Mouse (Mus musculus) midbrain, embryonic 10.5 days (tissue): ENCODE results near the gene Usp7. TPM values are rescaled to one million over a fixed set of nuclear protein-coding genes. Genes with fewer than 3 reads are reported as not detected.

Source experiments
- DNase-seq: peaks from one replicate; pipeline ENCODE4 v3.0.0-alpha.2; 2017; ENCODE audit warnings: low spot score
- H3K27ac ChIP-seq: fragments of 300-500 bp; sonication (generic); replicated peaks from 2 replicates; pipeline ENCODE4 v1.5.1; 2016; ENCODE audit warnings: mild to moderate bottlenecking
- H3K27me3 ChIP-seq: fragments of 300-500 bp; sonication (generic); 2 replicates; pipeline ENCODE4 v1.6.1; 2016; ENCODE audit warnings: low read depth, mild to moderate bottlenecking; ENCODE audit not compliant: poor library complexity, severe bottlenecking
- H3K36me3 ChIP-seq: fragments of 300-500 bp; sonication (generic); 2 replicates; pipeline ENCODE4 v1.6.1; 2016; ENCODE audit warnings: mild to moderate bottlenecking, moderate library complexity
- H3K4me1 ChIP-seq: fragments of 300-500 bp; sonication (generic); 2 replicates; pipeline ENCODE4 v1.6.1; 2016
- H3K4me3 ChIP-seq: fragments of 300-500 bp; sonication (generic); 2 replicates; pipeline ENCODE4 v1.5.1; 2016; ENCODE audit warnings: mild to moderate bottlenecking, moderate library complexity
- H3K9me3 ChIP-seq: fragments of 300-500 bp; sonication (generic); replicated peaks from 2 replicates; pipeline ENCODE4 v1.6.1; 2016; ENCODE audit warnings: mild to moderate bottlenecking
- WGBS: fragments of 180-500 bp; shearing (Covaris S2); methylation state at CpG from one replicate; pipeline ENCODE4 v1.1.7; 2016; 5-methylcytosine and 5-hydroxymethylcytosine counted together
- polyA plus RNA-seq: library from polyadenylated mRNA; unstranded; fragments of >200 nt; fragmentation: Nextera tagmentation; extraction: Ambion mirVana; gene quantifications from 2 replicates; pipeline ENCODE4 v1.2.1, GENCODE M21; 2016

Usp7 gene
- polyA plus RNA-seq, 1 experiment from 2014 or later, result 28.1 TPM

DNA sequence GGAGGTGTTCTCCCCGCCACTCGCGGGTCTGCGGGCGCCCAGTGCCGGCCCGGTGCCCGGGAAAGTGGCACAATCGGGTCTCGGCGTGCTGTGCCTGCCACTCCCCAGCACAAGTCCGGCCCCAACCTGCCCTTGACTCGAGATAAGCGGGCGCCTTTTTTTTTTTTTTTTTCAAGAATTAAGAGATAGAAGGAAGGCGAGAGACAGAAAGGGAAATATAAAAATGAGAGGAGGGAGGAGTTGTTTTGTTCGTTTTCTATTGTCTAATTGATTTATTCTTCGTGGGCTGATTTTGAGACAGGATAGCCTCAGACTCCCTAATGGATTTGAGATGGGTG, 119.8 kb downstream of the Usp7 start:
- DNase-seq, result no peak
- H3K27ac ChIP-seq, result peak overlapping the region; percentile 89
- peak overlapping the region; percentile 66 for H3K4me3 ChIP-seq
- 1% methylated on average over 18 of the region's 18 CpGs for WGBS
- peaks cover 20% of the 10 kb centered on the region for H3K36me3 ChIP-seq
- H3K27me3 ChIP-seq, result peaks cover 19% of the 10 kb centered on the region
- H3K9me3 ChIP-seq, result no peaks in the 10 kb centered on the region
- peaks cover 56% of the 10 kb centered on the region for H3K4me1 ChIP-seq

DNA sequence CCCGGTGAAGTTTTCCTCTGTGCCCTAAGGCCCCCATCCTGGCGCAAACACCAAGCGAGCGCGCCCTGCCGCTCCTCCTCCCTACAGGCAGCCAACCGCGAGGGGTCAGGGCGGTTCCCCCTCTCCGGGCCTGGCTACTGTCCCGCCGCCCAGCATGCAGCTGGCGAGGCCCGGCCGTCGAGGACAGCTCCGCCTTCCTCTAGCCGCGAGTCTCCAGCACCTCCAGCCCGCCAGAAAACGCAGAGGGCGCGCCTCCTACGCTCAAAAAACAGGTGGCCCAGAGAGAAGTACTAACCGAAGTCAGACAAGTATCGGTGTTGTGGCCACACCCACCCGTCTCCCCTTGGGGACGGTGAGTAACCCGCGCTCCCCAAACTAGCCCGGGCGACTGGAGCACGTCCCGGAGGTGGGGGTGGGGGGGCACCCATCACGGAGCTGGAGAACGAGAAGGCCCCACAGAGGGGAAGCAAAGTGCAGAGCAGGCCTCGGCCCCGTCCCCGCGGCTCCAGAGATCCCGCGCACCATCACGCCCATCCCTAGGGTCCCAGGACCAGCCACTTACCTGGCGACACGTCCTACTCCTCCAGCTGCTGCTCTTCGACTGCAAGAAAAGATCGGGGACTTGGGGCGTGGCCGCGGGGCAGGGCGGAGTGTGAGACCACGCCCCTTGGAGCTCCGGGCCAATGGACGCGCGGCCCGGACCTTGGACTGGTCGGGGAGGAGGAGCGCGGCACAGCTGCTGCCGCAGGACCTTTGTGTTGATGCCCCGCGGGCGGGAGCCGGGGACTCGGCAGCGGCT, 120.4 kb downstream of the Usp7 start, which contains the start of gene Carhsp1:
Gene Carhsp1 (minus strand): TSS at position 605 of the 799 bp plus-strand sequence.
- WGBS, result under 1% methylated on average over 67 of the region's 67 CpGs
- H3K27me3 ChIP-seq, result peaks cover 19% of the 10 kb centered on the region
- H3K36me3 ChIP-seq, result peaks cover 25% of the 10 kb centered on the region
- H3K4me3 ChIP-seq, result peak within 1 kb of the TSS; percentile 66
- peaks cover 57% of the 10 kb centered on the region for H3K4me1 ChIP-seq
- no peaks in the 10 kb centered on the region for H3K9me3 ChIP-seq
- peak within 1 kb of the TSS; percentile 89 for H3K27ac ChIP-seq
- DNase-seq, result peak; percentile 96

DNA sequence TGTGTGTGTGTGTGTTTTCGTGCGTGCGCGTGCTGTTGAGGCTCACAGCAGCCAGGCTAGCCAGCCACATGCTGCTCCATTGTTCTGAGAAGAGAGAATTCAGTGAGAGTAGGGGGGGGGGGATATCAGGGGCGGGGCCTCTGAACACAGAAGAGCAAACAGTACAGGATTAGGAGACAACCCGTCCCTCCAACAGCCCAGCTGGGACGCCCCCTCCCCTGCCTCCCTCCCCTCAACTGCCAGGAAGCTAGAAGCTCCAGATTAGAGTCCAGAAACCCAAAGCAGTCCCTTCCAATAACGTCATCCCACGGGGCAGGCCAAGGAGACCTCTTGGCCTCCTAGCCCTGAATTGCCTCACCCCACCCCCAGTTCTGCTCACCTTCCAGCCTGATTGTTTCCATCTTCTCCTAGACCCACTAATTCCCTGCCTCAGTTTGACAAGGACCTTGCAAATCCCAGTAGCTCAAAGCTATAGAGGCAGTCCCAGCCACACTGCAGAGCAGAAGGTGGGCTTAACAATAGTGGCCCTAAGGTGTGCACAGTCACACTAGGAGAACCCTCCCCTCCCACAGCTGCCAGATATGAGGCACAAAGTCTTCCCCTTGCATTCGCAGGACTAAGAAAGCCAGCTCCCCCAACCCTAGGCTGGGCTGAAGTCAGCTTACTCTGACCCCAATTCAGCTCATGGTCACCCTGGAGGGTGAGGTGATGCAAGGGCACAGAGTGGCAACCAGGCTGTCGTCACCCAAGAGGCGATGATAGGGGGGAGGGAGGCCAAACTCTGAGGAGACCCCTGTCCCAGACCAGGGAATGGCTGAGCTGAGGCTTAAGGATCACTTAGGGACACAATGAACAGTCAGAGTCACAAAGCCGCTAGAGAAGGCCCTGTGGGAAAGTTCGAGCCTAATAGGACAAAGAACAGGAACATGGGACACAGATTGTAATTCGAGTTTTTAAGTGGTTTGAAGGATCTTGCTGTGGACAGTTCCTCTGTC, 121.8 kb downstream of the Usp7 start:
- peak; percentile 84 for DNase-seq
- peaks cover 19% of the 10 kb centered on the region for H3K27me3 ChIP-seq
- H3K36me3 ChIP-seq, result peaks cover 37% of the 10 kb centered on the region
- H3K4me1 ChIP-seq, result peaks cover 70% of the 10 kb centered on the region
- H3K27ac ChIP-seq, result peak overlapping the region; percentile 89
- WGBS, result 3% methylated on average over 14 of the region's 15 CpGs
- peak overlapping the region; percentile 66 for H3K4me3 ChIP-seq
- H3K9me3 ChIP-seq, result no peaks in the 10 kb centered on the region

DNA sequence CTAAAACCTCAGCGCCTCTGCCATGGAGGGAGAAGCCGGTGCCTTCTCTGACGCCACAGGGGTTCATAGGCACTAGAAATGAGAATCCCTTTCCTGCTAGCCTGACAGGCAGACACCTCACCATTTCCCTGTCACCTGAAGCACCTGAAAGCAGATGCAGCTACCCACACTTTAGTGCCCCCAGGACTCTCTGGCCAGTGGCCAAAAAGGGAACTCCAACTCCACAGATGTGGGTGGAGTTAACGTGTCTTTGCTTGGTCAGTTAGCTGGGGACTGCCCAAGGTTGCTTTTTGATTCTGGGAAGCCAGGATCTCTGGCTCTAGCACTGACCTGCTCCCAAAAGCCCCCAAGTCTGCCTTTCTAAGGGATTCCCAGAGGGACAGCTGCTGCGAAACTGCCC, 122.7 kb downstream of the Usp7 start:
- 50% methylated on average over 5 of the region's 5 CpGs for WGBS
- Histone ChIP-seq H3K9me3 (no peaks in the 10 kb centered on the region), H3K36me3 (peaks cover 45% of the 10 kb centered on the region), H3K27ac (peak overlapping the region; percentile 89), H3K27me3 (peaks cover 19% of the 10 kb centered on the region), H3K4me1 (peaks cover 72% of the 10 kb centered on the region), H3K4me3 (peak overlapping the region; percentile 66)
- DNase-seq, result no peak

DNA sequence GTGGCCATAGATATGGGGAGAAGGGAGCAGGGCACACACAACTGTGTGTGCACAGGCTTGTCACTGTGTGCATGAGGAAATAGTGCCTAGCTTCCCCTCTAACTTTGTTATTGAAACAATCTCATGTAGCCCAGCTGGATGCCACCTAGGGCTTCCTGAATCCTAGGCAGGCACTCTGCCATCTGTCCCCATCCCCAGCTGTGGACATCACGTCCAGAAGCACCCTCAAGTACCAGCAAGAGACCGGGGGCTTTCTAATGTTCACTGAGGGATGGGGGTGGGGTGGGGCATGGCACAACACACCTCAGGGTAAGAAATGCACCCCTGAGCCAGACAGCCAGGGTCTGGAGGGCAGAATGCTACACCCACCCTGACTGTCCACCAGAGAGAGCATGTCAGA, 123.7 kb downstream of the Usp7 start:
- DNase-seq, result no peak
- Histone ChIP-seq H3K9me3 (no peaks in the 10 kb centered on the region), H3K36me3 (peaks cover 55% of the 10 kb centered on the region), H3K27ac (peak overlapping the region; percentile 89; the same call in 1 of the 2 replicates), H3K27me3 (peaks cover 10% of the 10 kb centered on the region), H3K4me3 (peak overlapping the region; percentile 5; the same call in 1 of the 2 replicates), H3K4me1 (peaks cover 68% of the 10 kb centered on the region)
- 83% methylated on average over 2 of the region's 2 CpGs for WGBS

DNA sequence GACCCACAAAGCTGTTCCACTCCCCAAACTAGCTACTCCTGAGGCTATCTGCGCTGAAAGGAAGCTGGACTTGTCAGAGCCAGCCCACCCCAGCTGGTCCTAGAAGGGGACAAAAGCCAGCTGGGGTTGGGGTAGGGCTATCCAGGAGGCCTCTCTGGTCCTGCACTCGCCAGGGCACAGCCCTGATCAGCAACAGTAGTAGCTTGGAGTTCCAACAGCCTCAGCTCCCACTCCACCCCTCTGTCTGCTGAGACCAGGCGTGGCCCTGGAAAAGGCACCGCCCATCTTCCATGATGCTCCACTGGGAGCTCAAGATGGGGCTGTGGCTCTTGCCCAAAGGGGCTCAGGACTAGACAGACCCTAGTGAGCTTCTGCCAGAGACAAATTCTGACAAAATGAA, 124.3 kb downstream of the Usp7 start:
- no peak for DNase-seq
- WGBS, result 68% methylated on average over 4 of the region's 4 CpGs
- peaks cover 4% of the 10 kb centered on the region for H3K27me3 ChIP-seq
- H3K4me1 ChIP-seq, result peaks cover 68% of the 10 kb centered on the region
- no peaks in the 10 kb centered on the region for H3K9me3 ChIP-seq
- H3K27ac ChIP-seq, result peak overlapping the region; percentile 69
- peaks cover 61% of the 10 kb centered on the region for H3K36me3 ChIP-seq
- no peak overlapping the region for H3K4me3 ChIP-seq

DNA sequence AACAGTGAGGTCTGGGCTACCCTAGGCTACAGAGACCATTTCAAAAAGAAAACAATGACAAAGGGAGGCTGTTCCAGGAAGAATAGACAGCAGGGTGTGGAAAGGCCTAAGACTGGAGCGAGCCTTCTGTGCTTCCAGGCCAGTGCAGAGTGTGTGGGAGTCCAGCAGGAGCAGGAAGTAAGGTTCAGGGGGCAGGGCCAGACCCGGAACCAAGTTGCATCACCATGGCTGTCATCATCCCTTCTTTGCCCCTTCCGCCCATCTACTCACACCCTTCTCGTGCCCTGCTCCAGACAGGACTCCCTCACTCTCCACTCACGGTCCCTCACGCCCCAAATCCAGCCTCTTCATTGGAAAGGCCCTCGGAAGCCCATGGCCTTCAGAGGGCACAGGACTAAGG, 124.8 kb downstream of the Usp7 start:
- WGBS, result 87% methylated on average over 7 of the region's 7 CpGs
- Histone ChIP-seq H3K4me3 (no peak overlapping the region), H3K27ac (peak overlapping the region; percentile 69), H3K27me3 (no peaks in the 10 kb centered on the region), H3K9me3 (no peaks in the 10 kb centered on the region), H3K36me3 (peaks cover 66% of the 10 kb centered on the region), H3K4me1 (peaks cover 65% of the 10 kb centered on the region)
- no peak for DNase-seq

DNA sequence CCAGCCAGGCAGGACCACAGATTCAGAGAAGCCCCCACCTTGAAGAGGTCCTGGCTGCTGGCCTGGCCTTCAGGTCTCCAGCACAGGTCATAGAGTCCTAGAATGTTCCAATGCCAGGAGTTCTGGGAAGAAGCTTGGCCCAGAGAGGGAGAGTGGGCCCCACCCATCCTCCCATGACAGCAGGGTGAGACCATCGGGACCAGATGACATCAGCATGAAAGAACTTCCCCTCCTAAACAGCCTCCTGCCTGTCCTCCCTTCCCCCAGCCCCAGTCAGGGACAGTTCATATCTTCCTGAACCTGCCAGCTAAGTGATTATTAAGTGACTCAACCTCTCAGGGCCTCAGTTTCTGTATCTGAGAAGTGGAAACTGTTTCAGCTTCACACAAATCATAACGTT, 125.7 kb downstream of the Usp7 start:
- Histone ChIP-seq H3K4me3 (no peak overlapping the region), H3K4me1 (peaks cover 58% of the 10 kb centered on the region), H3K9me3 (no peaks in the 10 kb centered on the region), H3K27me3 (no peaks in the 10 kb centered on the region), H3K36me3 (peaks cover 74% of the 10 kb centered on the region), H3K27ac (no peak overlapping the region; the same call in 1 of the 2 replicates)
- 83% methylated on average over 2 of the region's 2 CpGs for WGBS
- no peak for DNase-seq

DNA sequence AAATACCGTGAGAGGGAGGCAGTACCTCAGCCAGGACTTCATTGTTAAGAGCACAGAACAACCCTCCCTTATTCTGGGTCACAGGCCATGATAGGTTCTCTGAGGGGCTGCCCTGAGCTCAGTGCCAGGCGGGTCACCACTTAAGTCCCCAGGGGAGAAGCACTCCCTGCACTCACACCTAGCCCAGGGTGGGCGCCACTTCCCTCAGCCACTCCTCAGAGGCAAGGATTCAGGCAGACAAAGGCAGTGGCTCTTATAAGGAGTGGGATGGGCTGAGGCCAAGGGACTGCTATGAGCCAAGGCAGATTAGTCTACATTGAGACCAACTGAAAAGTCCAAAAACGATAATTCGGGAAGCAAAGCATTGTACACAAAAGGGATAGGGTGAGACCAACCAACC, 126.7 kb downstream of the Usp7 start:
- Histone ChIP-seq H3K9me3 (no peaks in the 10 kb centered on the region), H3K4me3 (no peak overlapping the region), H3K4me1 (peaks cover 47% of the 10 kb centered on the region), H3K27ac (no peak overlapping the region; the same call in 1 of the 2 replicates), H3K36me3 (peaks cover 84% of the 10 kb centered on the region), H3K27me3 (no peaks in the 10 kb centered on the region)
- no peak for DNase-seq
- 89% methylated on average over 5 of the region's 5 CpGs for whole genome bisulfite sequencing

DNA sequence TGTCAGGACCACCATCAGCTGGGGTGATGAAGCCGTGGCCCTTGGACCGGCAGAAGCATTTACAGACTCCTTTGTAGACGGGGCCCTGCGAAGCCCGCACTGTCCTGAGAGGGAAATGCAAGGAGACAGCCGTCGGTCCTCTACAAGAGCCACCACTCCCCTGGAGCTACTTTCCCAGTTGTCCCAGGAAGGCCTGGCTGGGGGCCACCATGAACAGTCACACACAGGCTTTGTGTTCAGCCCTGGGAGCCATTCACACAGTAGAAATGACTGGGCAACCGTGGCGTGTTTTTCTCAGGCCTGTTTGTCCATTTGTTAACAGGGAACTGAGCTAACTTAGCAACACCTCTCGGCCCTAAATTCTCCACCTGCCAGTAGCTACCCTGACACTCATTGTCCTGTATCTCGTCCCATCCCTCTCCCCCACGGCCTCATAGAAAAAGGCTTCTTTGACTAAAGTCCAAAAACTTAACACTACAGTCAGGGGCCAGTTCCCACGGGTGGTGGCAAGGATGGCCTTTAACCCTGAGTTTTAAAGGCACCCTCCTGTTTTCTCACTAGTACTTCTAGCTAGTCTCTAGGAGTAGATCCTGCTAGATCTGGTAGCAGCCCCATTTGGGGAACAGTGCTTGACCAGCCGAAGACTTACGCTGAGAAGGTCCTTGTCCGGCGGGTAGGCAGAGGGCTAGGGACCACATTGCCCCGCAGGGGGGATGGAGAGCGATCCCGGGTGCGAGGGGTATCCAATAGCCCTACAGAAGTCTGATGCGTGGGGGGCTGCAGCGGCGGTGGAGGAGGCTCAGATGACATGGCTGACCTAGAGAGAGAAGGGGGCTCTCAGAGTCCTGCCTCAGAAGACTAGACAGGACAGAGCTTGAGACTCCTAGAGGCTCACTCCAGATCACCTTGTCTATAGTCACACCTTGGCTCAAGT, 128.2 kb downstream of the Usp7 start:
- Histone ChIP-seq H3K27ac (no peak overlapping the region), H3K4me1 (peaks cover 32% of the 10 kb centered on the region), H3K9me3 (no peaks in the 10 kb centered on the region), H3K36me3 (peaks cover 93% of the 10 kb centered on the region), H3K4me3 (no peak overlapping the region), H3K27me3 (no peaks in the 10 kb centered on the region)
- 91% methylated on average over 24 of the region's 24 CpGs for WGBS
- no peak for DNase-seq

DNA sequence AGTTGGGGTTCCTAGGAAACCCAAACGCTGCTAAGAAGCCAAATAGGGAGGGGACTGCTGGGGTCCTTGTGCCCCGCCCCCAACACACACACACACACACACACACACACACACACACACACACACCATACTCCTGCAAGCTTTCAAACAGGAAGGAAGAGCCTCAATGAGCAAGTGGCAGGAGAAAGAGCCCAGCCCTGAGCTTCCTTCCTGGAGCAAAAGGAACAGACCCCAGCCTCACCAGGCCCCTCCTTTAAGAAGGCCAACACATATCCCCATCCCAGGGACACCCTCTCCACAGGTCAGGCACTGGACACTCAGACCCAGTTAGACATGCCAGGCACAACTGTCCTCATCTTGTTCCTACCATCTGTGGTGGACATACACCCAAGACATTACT, 129.1 kb downstream of the Usp7 start:
- Histone ChIP-seq H3K4me3 (no peak overlapping the region), H3K36me3 (peaks cover 93% of the 10 kb centered on the region), H3K27me3 (no peaks in the 10 kb centered on the region), H3K27ac (no peak overlapping the region), H3K9me3 (no peaks in the 10 kb centered on the region), H3K4me1 (peaks cover 23% of the 10 kb centered on the region)
- 88% methylated on average over 2 of the region's 2 CpGs for WGBS
- DNase-seq, result no peak

DNA sequence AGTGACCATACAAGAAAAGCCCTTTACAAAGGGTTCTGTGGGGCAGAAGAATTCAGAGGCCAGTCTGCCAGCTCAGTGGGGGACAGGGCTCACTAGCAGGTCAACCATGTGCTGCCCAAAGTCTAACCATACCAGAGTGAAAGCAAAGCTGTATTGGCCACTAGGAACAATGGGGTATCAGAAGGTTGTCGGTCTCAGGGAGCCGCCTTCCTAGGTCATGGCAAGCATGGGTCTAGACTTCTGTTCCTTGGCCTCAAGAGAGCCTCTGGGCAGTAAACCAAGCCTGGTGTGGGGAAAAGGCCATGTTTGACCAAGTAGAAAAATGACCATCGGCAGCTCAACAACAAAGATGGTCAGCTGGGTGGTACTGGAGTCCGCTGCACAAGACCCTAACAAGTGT, 133.3 kb downstream of the Usp7 start:
- 93% methylated on average over 4 of the region's 4 CpGs for WGBS
- no peak overlapping the region for H3K27ac ChIP-seq
- no peaks in the 10 kb centered on the region for H3K27me3 ChIP-seq
- H3K9me3 ChIP-seq, result no peaks in the 10 kb centered on the region
- H3K4me3 ChIP-seq, result no peak overlapping the region
- H3K4me1 ChIP-seq, result no peaks in the 10 kb centered on the region
- DNase-seq, result no peak
- H3K36me3 ChIP-seq, result peaks cover 93% of the 10 kb centered on the region
